Mouse (Mus musculus): Measurements from ENCODE around the gene Itpka. TPM values are rescaled to one million over a fixed set of nuclear protein-coding genes. Genes with fewer than 3 reads are reported as not detected.

The Itpka gene
- polyA plus RNA-seq, 1 experiment from 2014 or later: 0.19 TPM

DNA sequence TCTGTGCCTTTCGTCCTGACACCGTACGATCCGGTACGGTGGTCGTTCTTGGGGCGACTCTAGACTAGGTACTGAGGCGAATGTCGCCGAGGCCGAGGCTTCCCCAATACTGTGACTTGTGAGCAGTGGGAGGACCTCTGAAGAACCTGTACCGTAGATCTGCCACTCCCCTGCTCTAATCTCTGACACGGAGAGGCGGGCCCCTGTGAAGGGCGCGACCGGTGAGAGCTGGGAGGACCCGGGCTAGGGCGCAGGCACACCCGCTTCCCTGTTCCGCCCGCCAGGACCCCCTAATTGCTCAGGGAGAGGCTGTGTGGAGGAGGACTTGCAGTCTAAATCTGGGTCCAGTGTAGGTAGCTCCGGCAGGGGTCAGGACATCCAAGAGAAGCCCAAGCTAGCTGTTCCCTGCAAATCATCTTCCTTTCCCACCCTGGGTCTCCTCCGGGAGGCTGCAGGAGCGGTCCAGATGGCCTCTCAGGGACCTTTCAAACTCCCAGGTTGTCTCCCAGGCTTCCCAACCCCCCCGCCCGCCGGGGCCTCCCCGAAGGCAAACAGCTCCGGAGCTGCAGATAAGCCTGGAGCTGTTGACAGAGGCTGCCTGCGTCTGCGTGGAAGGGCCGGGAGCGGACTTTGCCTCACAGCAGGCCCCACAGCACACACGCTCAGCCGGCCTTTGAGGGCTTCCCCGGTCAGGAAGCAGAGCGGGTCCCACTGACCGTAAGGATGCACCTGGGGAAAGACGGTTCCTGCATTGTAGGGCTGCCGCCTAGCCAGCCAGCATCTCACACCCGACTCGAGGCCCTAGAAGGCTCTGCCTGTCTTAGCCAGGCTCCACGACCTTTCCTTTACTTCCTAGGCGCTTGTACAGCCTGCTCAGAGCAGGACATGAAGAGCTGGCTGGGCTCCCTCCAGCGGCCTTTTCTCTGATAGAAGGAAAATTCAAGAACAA lies 2.3 kb downstream of the Itpka start:
- no peak overlapping the region for H3K9ac ChIP-seq (ENCODE audit: low read depth, low read length)
- no peaks in the 10 kb centered on the region for H3K36me3 ChIP-seq (ENCODE audit: control insufficient read depth, insufficient read depth, low read length)
- peak overlapping the region; percentile 11; the same call in 1 of the 2 replicates for H3K4me3 ChIP-seq (ENCODE audit: low read depth, low read length)
- peak overlapping the region; percentile 31 for H3K4me2 ChIP-seq (ENCODE audit: low read length)
- peaks cover 35% of the 10 kb centered on the region for H3K27me3 ChIP-seq (ENCODE audit: control insufficient read depth, insufficient read depth, low read depth, low read length)
- ATAC-seq: no peak
- WGBS: 5% methylated on average over 46 of the region's 46 CpGs
- no peaks in the 10 kb centered on the region for H3K9me3 ChIP-seq (replicated peaks; ENCODE audit: control insufficient read depth, low read length, poor library complexity, severe bottlenecking)
- H3K4me1 ChIP-seq (ENCODE audit: control insufficient read depth, insufficient read depth, low read length): peaks cover 22% of the 10 kb centered on the region
- H3K27ac ChIP-seq (ENCODE audit: low read length): no peak overlapping the region

DNA sequence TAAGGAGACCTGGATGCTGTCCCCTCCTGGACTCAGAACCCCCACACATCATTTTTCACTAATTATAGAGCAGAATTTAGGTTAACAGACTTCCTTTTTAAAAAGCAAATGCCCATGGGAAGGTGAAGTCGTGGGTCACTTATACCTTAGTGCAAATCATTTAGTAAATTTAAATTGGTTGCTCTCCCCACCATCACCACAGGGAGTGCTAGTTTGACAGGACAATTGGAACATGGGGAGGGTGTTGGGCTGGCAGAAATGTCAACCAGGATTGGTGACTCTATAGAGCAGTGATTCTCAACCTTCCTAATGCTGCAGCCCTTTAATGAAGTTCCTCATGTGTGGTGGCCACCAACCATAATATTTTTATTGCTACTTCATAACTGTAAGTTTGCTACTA lies 3.1 kb downstream of the Itpka start:
- no peaks in the 10 kb centered on the region for H3K9me3 ChIP-seq (replicated peaks; ENCODE audit: control insufficient read depth, low read length, poor library complexity, severe bottlenecking)
- H3K27me3 ChIP-seq (ENCODE audit: control insufficient read depth, insufficient read depth, low read depth, low read length): peaks cover 33% of the 10 kb centered on the region
- H3K4me2 ChIP-seq (ENCODE audit: low read length): no peak overlapping the region
- 12% methylated on average over 1 of the region's 1 CpGs for WGBS
- H3K27ac ChIP-seq (ENCODE audit: low read length): no peak overlapping the region
- H3K4me1 ChIP-seq (ENCODE audit: control insufficient read depth, insufficient read depth, low read length): peaks cover 22% of the 10 kb centered on the region
- H3K9ac ChIP-seq (ENCODE audit: low read depth, low read length): no peak overlapping the region
- no peaks in the 10 kb centered on the region for H3K36me3 ChIP-seq (ENCODE audit: control insufficient read depth, insufficient read depth, low read length)
- ATAC-seq: no peak
- no peak overlapping the region for H3K4me3 ChIP-seq (ENCODE audit: low read depth, low read length)

GRCm38 (mm10) chr2:119747554-119747953 lies 5.4 kb downstream of the Itpka start:
- no peak for ATAC-seq
- Histone ChIP-seq H3K9me3 (replicated peaks; ENCODE audit: control insufficient read depth, low read length, poor library complexity, severe bottlenecking) (no peaks in the 10 kb centered on the region), H3K36me3 (ENCODE audit: control insufficient read depth, insufficient read depth, low read length) (no peaks in the 10 kb centered on the region), H3K27ac (ENCODE audit: low read length) (no peak overlapping the region), H3K4me3 (ENCODE audit: low read depth, low read length) (no peak overlapping the region), H3K4me1 (ENCODE audit: control insufficient read depth, insufficient read depth, low read length) (peaks cover 14% of the 10 kb centered on the region), H3K4me2 (ENCODE audit: low read length) (no peak overlapping the region), H3K9ac (ENCODE audit: low read depth, low read length) (no peak overlapping the region), H3K27me3 (ENCODE audit: control insufficient read depth, insufficient read depth, low read depth, low read length) (peaks cover 26% of the 10 kb centered on the region)
- 82% methylated on average over 7 of the region's 7 CpGs for WGBS

GRCm38 (mm10) chr2:119749260-119749659 lies 7.1 kb downstream of the Itpka start:
- Histone ChIP-seq H3K4me2 (ENCODE audit: low read length) (no peak overlapping the region), H3K4me1 (ENCODE audit: control insufficient read depth, insufficient read depth, low read length) (peaks cover 4% of the 10 kb centered on the region), H3K27ac (ENCODE audit: low read length) (no peak overlapping the region), H3K36me3 (ENCODE audit: control insufficient read depth, insufficient read depth, low read length) (no peaks in the 10 kb centered on the region), H3K9me3 (replicated peaks; ENCODE audit: control insufficient read depth, low read length, poor library complexity, severe bottlenecking) (no peaks in the 10 kb centered on the region), H3K27me3 (ENCODE audit: control insufficient read depth, insufficient read depth, low read depth, low read length) (peaks cover 11% of the 10 kb centered on the region), H3K9ac (ENCODE audit: low read depth, low read length) (no peak overlapping the region), H3K4me3 (ENCODE audit: low read depth, low read length) (no peak overlapping the region)
- no peak for ATAC-seq
- 78% methylated on average over 13 of the region's 13 CpGs for WGBS

DNA sequence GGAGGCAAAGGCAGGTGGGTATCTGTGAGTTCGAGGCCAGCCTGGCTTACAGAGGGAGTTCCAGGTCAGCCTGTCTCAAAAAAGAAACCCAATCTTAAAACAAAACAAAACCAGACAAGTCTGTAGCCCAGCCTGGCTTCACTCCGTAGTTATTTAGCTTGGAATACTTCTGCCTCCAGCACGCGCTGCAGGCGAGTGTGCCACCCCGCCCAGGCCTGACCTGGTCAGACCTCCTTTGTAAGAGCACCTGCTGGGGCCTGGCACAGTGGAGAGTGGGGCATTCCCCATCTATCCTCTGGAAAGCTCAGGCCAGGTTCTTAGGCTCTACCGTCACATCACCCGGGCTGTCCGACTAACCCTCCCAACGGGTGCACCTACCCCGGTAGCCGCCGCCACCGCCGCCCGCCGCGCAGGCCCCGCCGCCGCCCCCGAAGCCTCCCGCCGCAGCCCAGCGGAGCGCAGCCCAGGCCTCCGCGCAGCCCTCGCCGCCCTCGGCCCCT lies 15.5 kb downstream of the Itpka start:
- Histone ChIP-seq H3K36me3 (ENCODE audit: control insufficient read depth, insufficient read depth, low read length) (no peaks in the 10 kb centered on the region), H3K4me2 (ENCODE audit: low read length) (peak overlapping the region; percentile 99), H3K27ac (ENCODE audit: low read length) (no peak overlapping the region), H3K27me3 (ENCODE audit: control insufficient read depth, insufficient read depth, low read depth, low read length) (peaks cover 26% of the 10 kb centered on the region), H3K9me3 (replicated peaks; ENCODE audit: control insufficient read depth, low read length, poor library complexity, severe bottlenecking) (no peaks in the 10 kb centered on the region), H3K9ac (ENCODE audit: low read depth, low read length) (peak overlapping the region; percentile 77), H3K4me3 (ENCODE audit: low read depth, low read length) (peak overlapping the region; percentile 67), H3K4me1 (ENCODE audit: control insufficient read depth, insufficient read depth, low read length) (peaks cover 7% of the 10 kb centered on the region; the same call in 1 of the 2 replicates)
- ATAC-seq: peak; percentile 73
- WGBS: 1% methylated on average over 31 of the region's 31 CpGs

- H3K9ac ChIP-seq (ENCODE audit: low read depth, low read length): peak overlapping the region; percentile 77
- 1% methylated on average over 58 of the region's 77 CpGs for WGBS
- peak overlapping the region; percentile 99 for H3K4me2 ChIP-seq (ENCODE audit: low read length)
- no peak overlapping the region for H3K27ac ChIP-seq (ENCODE audit: low read length)
- H3K4me1 ChIP-seq (ENCODE audit: control insufficient read depth, insufficient read depth, low read length): peaks cover 7% of the 10 kb centered on the region; the same call in 1 of the 2 replicates
- peaks cover 26% of the 10 kb centered on the region for H3K27me3 ChIP-seq (ENCODE audit: control insufficient read depth, insufficient read depth, low read depth, low read length)
- H3K4me3 ChIP-seq (ENCODE audit: low read depth, low read length): peak overlapping the region; percentile 67
- H3K36me3 ChIP-seq (ENCODE audit: control insufficient read depth, insufficient read depth, low read length): no peaks in the 10 kb centered on the region
- H3K9me3 ChIP-seq (replicated peaks; ENCODE audit: control insufficient read depth, low read length, poor library complexity, severe bottlenecking): no peaks in the 10 kb centered on the region
- peak; percentile 55 for ATAC-seq
Measured at GRCm38 (mm10) chr2:119758101-119758843, 16.1 kb downstream of the Itpka start.

DNA sequence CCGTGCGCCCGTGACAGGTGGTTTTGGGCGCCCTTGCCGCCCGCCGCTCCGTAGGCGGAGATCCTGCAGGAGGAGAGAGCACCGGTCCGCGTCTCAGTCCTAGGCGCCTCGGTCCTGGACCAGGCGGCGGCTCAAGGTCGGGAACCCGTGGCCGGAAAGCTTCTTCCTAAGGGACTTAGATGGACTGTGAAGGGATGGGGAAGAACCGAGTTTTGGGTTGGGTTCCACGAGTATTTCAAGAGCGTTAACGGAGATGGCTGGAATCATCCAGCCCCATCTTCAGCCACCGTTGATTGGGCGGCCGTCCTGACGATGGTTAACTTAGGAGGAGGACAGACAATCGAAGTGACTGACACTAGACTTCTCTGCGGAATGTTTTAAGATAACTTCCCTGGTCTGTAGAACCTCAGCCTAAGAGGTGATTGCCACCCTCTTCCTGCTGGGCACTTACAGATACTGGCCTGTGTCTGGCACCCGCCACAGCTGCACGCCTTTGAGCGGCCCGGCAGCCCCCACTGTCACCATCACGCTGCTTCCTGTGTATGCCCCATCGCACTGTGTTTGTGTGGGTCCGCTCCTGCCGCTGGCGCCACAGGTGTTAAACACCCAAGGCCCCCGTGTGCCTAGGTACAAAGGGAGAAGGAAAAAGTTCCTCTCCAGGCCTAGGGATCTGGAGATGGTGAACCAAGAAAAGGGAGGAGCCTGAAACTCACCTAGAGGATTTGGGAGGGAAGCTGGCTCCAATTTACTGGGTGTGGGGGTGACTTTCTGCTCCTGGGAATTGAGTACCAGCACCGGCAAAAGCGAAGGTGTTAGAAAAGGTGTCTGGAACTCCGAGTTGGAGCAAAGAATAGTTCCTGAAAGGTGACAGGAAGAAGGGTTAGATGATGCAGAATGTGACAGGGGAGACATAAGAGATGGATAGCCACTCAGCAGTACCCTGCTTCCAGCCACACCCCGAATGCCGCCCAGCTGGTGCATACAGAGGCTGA lies 17.0 kb downstream of the Itpka start:
- WGBS: 6% methylated on average over 44 of the region's 44 CpGs
- Histone ChIP-seq H3K27ac (ENCODE audit: low read length) (no peak overlapping the region), H3K4me1 (ENCODE audit: control insufficient read depth, insufficient read depth, low read length) (peaks cover 7% of the 10 kb centered on the region; the same call in 1 of the 2 replicates), H3K36me3 (ENCODE audit: control insufficient read depth, insufficient read depth, low read length) (0 out of 2 replicates have a peak, but pooled peaks cover 5% of the 10 kb centered on the region), H3K27me3 (ENCODE audit: control insufficient read depth, insufficient read depth, low read depth, low read length) (peaks cover 26% of the 10 kb centered on the region), H3K4me2 (ENCODE audit: low read length) (peak overlapping the region; percentile 99), H3K4me3 (ENCODE audit: low read depth, low read length) (peak overlapping the region; percentile 67), H3K9ac (ENCODE audit: low read depth, low read length) (no peak overlapping the region), H3K9me3 (replicated peaks; ENCODE audit: control insufficient read depth, low read length, poor library complexity, severe bottlenecking) (no peaks in the 10 kb centered on the region)
- peak; percentile 9; the same call in 1 of the 2 replicates for ATAC-seq

DNA sequence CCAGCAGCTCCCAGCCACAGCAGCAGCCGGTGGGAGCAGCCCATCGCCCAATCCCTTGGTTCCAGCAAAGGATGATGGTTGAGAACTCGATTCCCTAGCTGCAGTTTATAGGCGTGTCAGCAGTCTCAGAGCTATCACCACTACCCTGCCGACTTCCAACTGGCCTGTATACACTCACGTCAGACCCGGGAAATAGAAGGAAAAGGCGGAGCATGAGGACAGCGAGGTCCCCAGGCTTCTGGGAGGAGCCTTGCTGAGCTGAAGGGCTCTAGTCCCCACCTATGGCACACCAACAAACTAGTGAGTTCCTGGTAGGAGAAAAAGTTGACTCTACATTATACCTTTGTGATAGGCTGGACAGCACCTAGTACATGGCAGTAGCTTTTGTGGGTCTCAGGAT lies 18.1 kb downstream of the Itpka start, which contains the start of gene Ltk:
Gene Ltk, minus strand, starts transcription at position 181 of the 400 bp plus-strand sequence.
- Histone ChIP-seq H3K9me3 (replicated peaks; ENCODE audit: control insufficient read depth, low read length, poor library complexity, severe bottlenecking) (no peaks in the 10 kb centered on the region), H3K27me3 (ENCODE audit: control insufficient read depth, insufficient read depth, low read depth, low read length) (peaks cover 26% of the 10 kb centered on the region), H3K9ac (ENCODE audit: low read depth, low read length) (no peak within 1 kb of the TSS), H3K4me1 (ENCODE audit: control insufficient read depth, insufficient read depth, low read length) (peaks cover 7% of the 10 kb centered on the region; the same call in 1 of the 2 replicates), H3K4me3 (ENCODE audit: low read depth, low read length) (no peak within 1 kb of the TSS), H3K27ac (ENCODE audit: low read length) (no peak within 1 kb of the TSS), H3K4me2 (ENCODE audit: low read length) (no peak within 1 kb of the TSS), H3K36me3 (ENCODE audit: control insufficient read depth, insufficient read depth, low read length) (peaks cover 10% of the 10 kb centered on the region; the same call in 1 of the 2 replicates)
- no peak for ATAC-seq
- WGBS: 22% methylated on average over 9 of the region's 9 CpGs
